Mouse (Mus musculus): ENCODE data around the gene Slc25a33.

The Slc25a33 gene

DNA sequence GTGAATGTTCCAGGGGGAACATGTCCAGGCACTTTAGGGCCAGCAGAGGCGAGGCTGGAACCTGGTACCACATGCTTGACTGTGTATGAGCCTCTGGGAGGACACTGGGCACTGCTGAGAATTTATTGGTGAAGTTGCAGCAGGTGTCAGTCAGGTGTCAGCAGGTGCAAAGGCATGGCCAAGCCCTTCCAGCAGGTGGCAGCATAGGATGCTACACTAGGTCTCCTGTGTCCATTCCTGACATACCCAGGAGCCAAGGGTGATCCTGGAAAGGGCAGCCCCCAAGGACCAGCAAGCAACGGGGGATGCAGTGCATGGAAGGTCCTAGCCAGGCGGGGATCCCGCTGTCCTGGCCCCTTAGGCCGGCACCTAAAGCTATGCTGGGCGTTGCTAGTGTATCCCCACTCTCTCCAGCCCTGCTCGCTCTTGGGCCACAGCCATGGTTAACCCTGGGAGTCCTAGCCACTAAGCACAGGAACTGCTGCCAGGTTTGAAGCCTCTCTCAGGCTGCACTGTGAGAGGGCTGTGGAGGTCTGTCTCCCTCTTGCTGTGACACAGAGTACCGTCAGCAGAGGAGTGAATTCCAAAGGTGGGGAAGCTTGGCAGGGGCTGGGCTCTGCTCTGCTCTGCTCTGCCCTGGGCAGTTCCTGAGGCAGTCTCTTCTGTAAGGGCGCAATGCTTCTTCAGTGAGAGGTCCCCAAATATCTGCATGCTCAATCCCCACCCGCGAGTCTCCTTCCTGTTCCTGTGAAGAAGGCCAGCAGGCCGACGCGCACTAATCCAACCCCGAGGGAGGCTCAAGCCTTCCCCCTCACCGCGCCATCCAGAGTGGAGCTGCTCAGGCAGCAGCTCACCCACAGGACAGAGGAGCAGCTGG, 50.0 kb downstream of the Slc25a33 start:
- DNase-seq, result peak; percentile 49

- DNase-seq, result no peak
These were observed 51.1 kb downstream of the Slc25a33 start for GRCm38 (mm10) chr4:149723021-149723390.

GRCm38 (mm10) chr4:149722104-149723020, 51.7 kb downstream of the Slc25a33 start:
- DNase-seq, result no peak

- no peak for DNase-seq
These were observed 52.9 kb downstream of the Slc25a33 start for GRCm38 (mm10) chr4:149721163-149721562.

GRCm38 (mm10) chr4:149719686-149720085, 54.4 kb downstream of the Slc25a33 start:
- DNase-seq, result no peak

- no peak for DNase-seq
These were observed 59.5 kb downstream of the Slc25a33 start for GRCm38 (mm10) chr4:149714542-149714941.

- DNase-seq, result no peak
These were observed 62.1 kb downstream of the Slc25a33 start for GRCm38 (mm10) chr4:149711955-149712354.

DNA sequence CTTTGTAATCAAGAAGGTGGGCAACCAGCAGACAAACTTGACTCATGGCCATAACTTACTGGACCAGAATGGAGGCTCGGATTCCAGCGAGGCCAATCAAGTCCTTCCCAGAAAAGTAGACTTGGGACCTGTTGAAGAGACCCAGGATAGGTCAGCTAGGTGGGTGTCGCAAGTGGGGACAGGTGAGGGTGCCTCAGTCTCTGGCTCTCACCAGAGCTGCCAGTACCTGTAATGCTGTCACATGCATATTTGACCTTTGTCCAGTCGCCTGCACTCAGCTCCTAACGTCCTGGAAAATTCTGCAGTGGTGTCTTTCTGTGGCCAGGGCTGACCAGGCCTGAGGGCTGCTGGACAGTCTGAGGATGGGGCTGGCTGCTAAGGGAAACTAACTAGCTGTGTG, 62.6 kb downstream of the Slc25a33 start:
- no peak for DNase-seq

DNA sequence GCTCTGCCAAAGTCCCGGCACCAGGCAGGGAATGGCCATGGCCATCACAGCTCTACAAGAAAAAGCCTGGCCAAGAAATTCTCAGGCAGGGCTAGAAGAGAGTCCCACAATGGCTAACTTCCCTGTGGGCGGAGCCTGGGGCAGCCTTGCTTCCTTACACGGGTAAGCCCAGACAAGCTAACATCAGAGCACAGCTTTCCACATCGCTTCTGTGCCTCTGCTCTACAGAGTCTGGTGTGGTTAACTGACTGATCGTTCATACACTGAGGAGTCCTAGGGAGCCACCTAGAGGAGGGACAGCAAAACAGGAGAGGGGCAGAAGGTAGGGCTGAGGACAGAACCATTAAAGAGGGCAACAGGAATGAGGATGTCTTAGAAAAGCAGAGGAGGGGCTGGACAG, 63.6 kb downstream of the Slc25a33 start:
- DNase-seq, result peak; percentile 62

- DNase-seq, result no peak
These were observed 68.1 kb downstream of the Slc25a33 start for GRCm38 (mm10) chr4:149705941-149706340.

- DNase-seq, result no peak
These were observed 68.8 kb downstream of the Slc25a33 start for GRCm38 (mm10) chr4:149705298-149705697.

DNA sequence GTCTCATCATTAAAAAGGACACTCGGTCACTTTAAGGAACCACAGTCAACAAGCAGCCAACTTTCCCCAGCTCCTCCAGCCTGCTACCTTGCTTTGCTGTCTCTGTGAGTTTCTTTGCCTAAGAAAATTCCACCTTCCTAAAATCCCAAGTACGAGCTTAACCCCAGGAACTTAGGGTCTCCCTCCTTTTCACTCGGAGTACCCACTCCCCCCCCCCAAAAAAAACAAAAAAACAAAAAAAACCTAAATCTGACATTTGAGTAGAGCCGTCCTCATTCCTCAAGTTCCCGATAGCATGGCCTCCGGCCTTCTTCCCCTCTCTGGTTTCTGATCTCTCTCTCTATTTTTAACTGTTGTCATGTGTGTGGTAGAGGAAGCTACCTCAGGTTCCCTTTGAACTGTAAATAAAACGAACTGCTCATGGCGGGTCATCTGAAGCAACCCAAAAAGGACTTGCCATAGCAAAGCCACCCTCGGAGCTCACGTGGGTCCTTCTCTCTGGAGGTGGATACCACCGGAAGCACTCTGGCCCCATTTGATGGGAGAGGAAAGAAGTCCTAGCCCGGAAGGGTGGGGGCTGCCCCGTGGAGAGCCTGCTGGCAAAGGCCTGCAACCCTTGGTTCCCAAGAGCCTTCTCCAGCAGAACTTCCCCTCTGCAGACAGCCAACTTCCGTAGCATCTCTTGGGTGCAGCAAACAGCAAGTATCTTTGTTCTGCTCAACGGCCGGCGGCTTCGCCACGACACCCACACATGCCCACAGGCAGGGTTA, 71.7 kb downstream of the Slc25a33 start, which contains the start of gene Pik3cd:
Pik3cd (minus strand) TSS at position 362 of the 770 bp plus-strand sequence.
- no peak for DNase-seq

- no peak for DNase-seq
These were observed 72.5 kb downstream of the Slc25a33 start for GRCm38 (mm10) chr4:149701426-149702209.

DNA sequence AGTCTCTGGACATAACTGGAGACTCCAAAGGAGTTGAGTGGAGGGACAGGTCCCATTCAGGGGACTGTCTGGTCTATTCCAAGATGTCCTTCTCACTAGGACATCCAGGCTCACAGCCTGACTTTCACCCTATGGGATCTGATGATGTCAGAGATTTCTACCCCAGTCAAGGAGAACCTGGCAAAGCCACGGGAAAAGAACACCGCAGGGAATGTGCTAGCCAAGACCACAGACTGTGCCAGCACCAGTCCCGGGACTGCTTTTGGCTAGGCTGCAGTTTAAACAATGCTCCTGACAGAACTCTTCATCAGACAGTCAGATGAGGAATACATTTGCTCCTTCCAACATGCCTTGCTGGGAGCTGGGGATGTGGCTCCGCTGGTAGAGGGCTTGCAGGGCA, 74.1 kb downstream of the Slc25a33 start:
- no peak for DNase-seq

DNA sequence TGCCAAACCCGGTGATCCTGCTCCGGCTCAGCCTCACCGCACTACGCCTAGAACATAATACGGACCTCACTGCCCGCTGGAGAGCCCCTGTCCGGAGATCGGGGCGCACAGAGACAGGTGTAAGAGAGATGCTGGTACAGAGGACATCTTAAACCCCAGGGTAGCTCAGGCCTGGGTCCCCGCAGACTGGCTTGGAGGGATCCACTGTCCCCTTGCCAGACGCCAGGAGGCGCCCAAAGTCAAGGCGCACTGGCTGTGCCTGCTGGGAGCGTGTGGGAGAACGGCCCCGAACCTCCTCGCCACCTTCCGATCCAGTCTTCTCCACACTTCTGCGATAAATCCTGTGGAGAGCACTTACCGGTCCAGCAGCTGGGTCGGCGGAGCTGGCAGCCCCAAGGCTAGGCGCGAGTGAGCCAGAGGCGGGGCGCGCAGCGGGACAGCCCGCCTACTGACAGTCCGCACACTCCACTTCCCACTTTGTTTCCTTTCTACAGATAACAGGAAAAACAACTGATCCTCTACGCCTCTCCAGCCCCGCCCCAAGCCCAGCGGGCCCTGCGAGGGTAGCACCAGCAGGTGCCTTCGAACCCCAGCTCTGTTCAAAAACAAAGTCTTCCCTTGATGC, 75.8 kb downstream of the Slc25a33 start:
- peak; percentile 27 for DNase-seq

DNA sequence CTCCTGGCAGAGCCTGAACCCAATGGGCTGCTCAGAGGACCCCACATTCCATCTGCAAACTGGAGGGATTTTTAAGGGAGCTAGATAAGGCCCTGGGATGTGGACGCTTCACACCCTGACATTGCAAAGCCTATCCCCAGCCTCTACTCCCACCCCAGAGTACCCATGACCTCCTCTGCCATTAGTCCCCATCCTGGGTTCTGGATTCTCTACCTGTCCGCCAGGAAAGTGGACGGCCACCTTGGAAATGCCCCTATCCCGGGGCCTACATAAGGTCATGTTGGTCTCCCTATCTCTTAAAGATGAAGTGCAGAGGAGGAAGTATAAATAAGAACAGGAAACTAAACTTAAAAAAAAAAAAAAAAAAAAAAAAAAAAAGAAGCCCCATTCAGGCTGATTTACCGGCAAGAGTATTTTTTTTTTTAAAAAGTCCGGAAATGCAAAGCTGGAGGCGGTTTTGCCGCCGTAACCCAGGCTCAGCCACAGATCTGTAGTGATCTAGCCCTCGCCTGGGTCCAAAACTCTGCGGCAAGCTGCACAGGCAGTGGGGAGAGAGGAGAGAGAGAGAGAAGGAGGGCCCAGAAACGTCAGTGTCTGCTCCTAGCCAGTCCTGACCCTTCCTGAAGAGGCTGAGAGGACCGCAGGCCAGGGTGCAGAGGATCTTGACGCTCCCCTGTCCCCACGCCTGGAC, 76.4 kb downstream of the Slc25a33 start:
- no peak for DNase-seq

- DNase-seq, result no peak
These were observed 77.7 kb downstream of the Slc25a33 start for GRCm38 (mm10) chr4:149696189-149696971.
